24 mouse cellular contexts compared by ENCODE assay signal in the genomic region with DNA sequence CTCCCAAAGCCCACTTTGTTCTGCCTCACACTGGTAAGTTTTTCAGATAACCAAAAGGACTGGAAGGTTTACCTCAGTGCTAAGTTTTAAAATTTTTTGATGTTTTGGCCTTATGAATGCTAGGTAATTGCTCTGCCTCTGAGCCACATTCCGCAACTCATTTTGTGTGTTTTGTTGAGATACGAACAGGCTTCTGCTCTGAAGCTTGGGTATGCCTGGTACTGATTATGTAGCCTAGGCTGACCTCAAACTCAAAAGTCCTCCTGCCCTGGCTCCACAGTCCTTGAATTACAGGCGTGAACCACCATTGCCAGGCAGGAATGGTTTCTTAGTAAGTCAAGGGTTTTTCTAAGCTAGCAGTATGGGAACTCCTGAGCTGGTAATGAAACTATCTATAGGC.
DNase-seq lines count a peak whose midpoint lies in the region; ATAC-seq and TF ChIP-seq lines count a peak whose summit lies in the region.
"Had no signal": no experiment of that assay in that cellular context is flagged by ENCODE, and none has a peak within 500 bp of the region (broad histone marks: within the 10 kb centered on the region; RNA-seq: fewer than 3 reads in every experiment).

No protein-coding gene starts in this region.

- intact Hi-C loops in gastrocnemius, adult 2 months (cut with DNase I), result no loop called here

- 95% methylated on average over 3 of the region's 3 CpGs for WGBS in kidney, adult 2 months

- no peak for TF ChIP-seq CTCF in gastrocnemius, adult 2 months (IDR thresholded peaks at IDR 0.05)
- TF ChIP-seq CTCF in kidney, adult 2 months (conservative IDR thresholded peaks at IDR 0.05; ENCODE audit: insufficient read depth, insufficient read length, low read depth, low read length), result no peak

- H3K27ac ChIP-seq in gastrocnemius, adult 2 months, result peak overlapping the region; percentile 66
- peak overlapping the region; percentile 56; the same call in 1 of the 2 replicates for H3K27ac ChIP-seq in kidney, adult 2 months (ENCODE audit: insufficient read depth, low read depth, low read length)
- H3K27ac ChIP-seq: embryonic facial prominence, embryonic 10.5 days; embryonic facial prominence, embryonic 12.5 days; forebrain, embryonic 13.5 days; forebrain, embryonic 15.5 days had no signal

- H3K4me1 ChIP-seq in kidney, adult 2 months (ENCODE audit: control insufficient read depth, insufficient read depth, low read length), result no peaks in the 10 kb centered on the region
- H3K4me1 ChIP-seq: embryonic facial prominence, embryonic 10.5 days; forebrain, embryonic 13.5 days; forebrain, embryonic 15.5 days had no signal

- DNase-seq in gastrocnemius, adult 2 months, result no peak
- DNase-seq in gastrocnemius, adult 8-10 months (ENCODE audit: low spot score in 2 of 2), result no peak
- no peak for DNase-seq in kidney, adult 2 months
- DNase-seq in kidney, postnatal 36 days, result no peak
- no peak for DNase-seq in cerebellum, adult 9-10 months
- DNase-seq: adrenal gland, adult 8-10 months; adrenal gland, postnatal 14 days; adrenal gland, postnatal 36 days; B cell, adult 2 months; cerebellum, adult 11-12 months; cerebellum, adult 2 months; cerebellum, adult 9-11 months; cerebellum, postnatal 14 days; cerebellum, postnatal 36 days; forebrain, postnatal 0 days had no signal

- no peak overlapping the region for H3K4me3 ChIP-seq in gastrocnemius, adult 2 months
- H3K4me3 ChIP-seq in kidney, adult 2 months (ENCODE audit: insufficient read depth, low read depth, low read length), result no peak overlapping the region
- H3K4me3 ChIP-seq: embryonic facial prominence, embryonic 10.5 days; embryonic facial prominence, embryonic 12.5 days; forebrain, embryonic 13.5 days; forebrain, embryonic 15.5 days had no signal

- TF ChIP-seq POLR2A in kidney, adult 2 months (IDR thresholded peaks at IDR 0.05; ENCODE audit: low read depth, low read length), result no peak

- H3K36me3 ChIP-seq in kidney, adult 2 months (ENCODE audit: control insufficient read depth, insufficient read depth, low read length), result no peaks in the 10 kb centered on the region
- H3K36me3 ChIP-seq: embryonic facial prominence, embryonic 10.5 days; embryonic facial prominence, embryonic 12.5 days; forebrain, embryonic 15.5 days had no signal

- no peaks in the 10 kb centered on the region; the same call in 1 of the 2 replicates for H3K27me3 ChIP-seq in kidney, adult 2 months (replicated peaks; ENCODE audit: control insufficient read depth, insufficient read depth, low read length)
- H3K27me3 ChIP-seq: CH12.LX; embryonic facial prominence, embryonic 12.5 days; forebrain, embryonic 13.5 days; forebrain, embryonic 15.5 days; Patski had no signal

- ATAC-seq in megakaryocyte progenitor cell, adult 5-6 weeks (replicated peaks; ENCODE audit: poor library complexity), result peak; percentile 52; the same call in 1 of the 2 replicates
- ATAC-seq: activated CD4-positive, CD25-positive, alpha-beta regulatory T cell, adult 4 months; CD4-positive, CD25-positive, alpha-beta regulatory T cell, adult 4 months; forebrain, embryonic 13.5 days; forebrain, embryonic 15.5 days; forebrain, postnatal 0 days; Patski had no signal
